ENCODE assay signal across 20 mouse cellular contexts in genomic region chr13:99150626-99151025, GRCm38 (mm10). TPM values are rescaled to one million over a fixed set of nuclear protein-coding genes. Genes with fewer than 3 reads are reported as not detected.
DNase-seq lines count a peak whose midpoint lies in the region; ATAC-seq and TF ChIP-seq lines count a peak whose summit lies in the region.
"Had no signal": no experiment of that assay in that cellular context is flagged by ENCODE, and none has a peak within 500 bp of the region (broad histone marks: within the 10 kb centered on the region; RNA-seq: fewer than 3 reads in every experiment).

No protein-coding gene starts in this region.

- WGBS in hindbrain, embryonic 11.5 days: 67% methylated on average over 6 of the region's 6 CpGs
- WGBS in hindbrain, postnatal 0 days: 67% methylated on average over 6 of the region's 6 CpGs
- 76% methylated on average over 6 of the region's 6 CpGs for WGBS in midbrain, embryonic 10.5 days
- 74% methylated on average over 6 of the region's 6 CpGs for WGBS in midbrain, embryonic 16.5 days
- 70% methylated on average over 6 of the region's 6 CpGs for WGBS in midbrain, embryonic 15.5 days

- no peak overlapping the region for H3K9ac ChIP-seq in hindbrain, embryonic 11.5 days (ENCODE audit: low read depth, low read length)
- H3K9ac ChIP-seq in hindbrain, postnatal 0 days (replicated peaks; ENCODE audit: low read length): no peak overlapping the region
- H3K9ac ChIP-seq in midbrain, embryonic 16.5 days (ENCODE audit: low read depth, low read length): no peak overlapping the region
- H3K9ac ChIP-seq in midbrain, embryonic 15.5 days: no peak overlapping the region
- H3K9ac ChIP-seq: hindbrain, embryonic 14.5 days; liver, embryonic 13.5 days; neural tube, embryonic 15.5 days had no signal

- no peaks in the 10 kb centered on the region for H3K27me3 ChIP-seq in hindbrain, embryonic 11.5 days (ENCODE audit: control insufficient read depth, insufficient read depth, low read length)
- no peaks in the 10 kb centered on the region for H3K27me3 ChIP-seq in hindbrain, postnatal 0 days (ENCODE audit: insufficient read depth, low read length)
- H3K27me3 ChIP-seq in midbrain, embryonic 10.5 days (ENCODE audit: low read depth, poor library complexity, severe bottlenecking): peaks cover 12% of the 10 kb centered on the region; the same call in 1 of the 2 replicates
- no peaks in the 10 kb centered on the region for H3K27me3 ChIP-seq in midbrain, embryonic 16.5 days (ENCODE audit: control insufficient read depth, insufficient read depth, low read depth, low read length)
- H3K27me3 ChIP-seq in midbrain, embryonic 15.5 days (replicated peaks): no peaks in the 10 kb centered on the region
- H3K27me3 ChIP-seq: neural tube, embryonic 15.5 days had no signal

- no peak for TF ChIP-seq CTCF in hindbrain, postnatal 0 days (IDR thresholded peaks at IDR 0.05; ENCODE audit: low read depth)

- no peak overlapping the region for H3K4me3 ChIP-seq in hindbrain, embryonic 11.5 days (ENCODE audit: low read depth, low read length)
- H3K4me3 ChIP-seq in hindbrain, postnatal 0 days (ENCODE audit: low read length): no peak overlapping the region
- no peak overlapping the region for H3K4me3 ChIP-seq in midbrain, embryonic 10.5 days
- no peak overlapping the region for H3K4me3 ChIP-seq in midbrain, embryonic 16.5 days (ENCODE audit: low read depth, low read length)
- H3K4me3 ChIP-seq in midbrain, embryonic 15.5 days: no peak overlapping the region
- H3K4me3 ChIP-seq: heart, adult 2 months; liver, embryonic 13.5 days; neural tube, embryonic 15.5 days had no signal

- DNase-seq in hindbrain, embryonic 11.5 days (ENCODE audit: low spot score): no peak
- no peak for DNase-seq in hindbrain, postnatal 0 days (ENCODE audit: low spot score)
- no peak for DNase-seq in midbrain, embryonic 10.5 days (ENCODE audit: low spot score)
- peak; percentile 18 for DNase-seq in 3T3-L1 (ENCODE audit: low read depth, low spot score)
- no peak for DNase-seq in adipocyte (ENCODE audit: low spot score)
- DNase-seq: adrenal gland, postnatal 25 days; cerebellum, adult 9-10 months; gastrocnemius, postnatal 14 days; heart, adult 2 months; kidney, adult 11 months; kidney, postnatal 4 days; liver, embryonic 13.5 days; right cerebral cortex, postnatal 14 days; spleen, adult 18-20 months; thymus, postnatal 25 days had no signal

- no peak overlapping the region for H3K4me2 ChIP-seq in hindbrain, embryonic 11.5 days (replicated peaks; ENCODE audit: low read depth, low read length)
- H3K4me2 ChIP-seq in hindbrain, postnatal 0 days (ENCODE audit: low read depth, low read length): no peak overlapping the region
- H3K4me2 ChIP-seq in midbrain, embryonic 16.5 days (ENCODE audit: low read length): no peak overlapping the region
- no peak overlapping the region for H3K4me2 ChIP-seq in midbrain, embryonic 15.5 days
- H3K4me2 ChIP-seq: hindbrain, embryonic 14.5 days; liver, embryonic 13.5 days; neural tube, embryonic 15.5 days had no signal

- H3K4me1 ChIP-seq in hindbrain, embryonic 11.5 days (replicated peaks; ENCODE audit: control insufficient read depth, insufficient read depth, low read length): no peaks in the 10 kb centered on the region; the same call in 1 of the 2 replicates
- H3K4me1 ChIP-seq in hindbrain, postnatal 0 days (ENCODE audit: insufficient read depth, low read length): peaks cover 7% of the 10 kb centered on the region; the same call in 1 of the 2 replicates
- H3K4me1 ChIP-seq in midbrain, embryonic 10.5 days: peaks cover 45% of the 10 kb centered on the region
- H3K4me1 ChIP-seq in midbrain, embryonic 16.5 days (ENCODE audit: control insufficient read depth, insufficient read depth, low read length): peaks cover 10% of the 10 kb centered on the region; the same call in 1 of the 2 replicates
- H3K4me1 ChIP-seq in midbrain, embryonic 15.5 days: peaks cover 26% of the 10 kb centered on the region
- H3K4me1 ChIP-seq: liver, embryonic 13.5 days had no signal

- H3K36me3 ChIP-seq in hindbrain, embryonic 11.5 days (ENCODE audit: control insufficient read depth, insufficient read depth, low read length): no peaks in the 10 kb centered on the region
- no peaks in the 10 kb centered on the region for H3K36me3 ChIP-seq in hindbrain, postnatal 0 days (ENCODE audit: insufficient read depth, low read length)
- H3K36me3 ChIP-seq in midbrain, embryonic 10.5 days: no peaks in the 10 kb centered on the region
- no peaks in the 10 kb centered on the region for H3K36me3 ChIP-seq in midbrain, embryonic 16.5 days (ENCODE audit: control insufficient read depth, insufficient read depth, low read length)
- no peaks in the 10 kb centered on the region for H3K36me3 ChIP-seq in midbrain, embryonic 15.5 days (replicated peaks)
- H3K36me3 ChIP-seq: liver, embryonic 13.5 days; neural tube, embryonic 15.5 days had no signal

- no peak overlapping the region for H3K27ac ChIP-seq in hindbrain, embryonic 11.5 days (ENCODE audit: low read depth, low read length)
- H3K27ac ChIP-seq in hindbrain, postnatal 0 days: no peak overlapping the region
- peak overlapping the region; percentile 85 for H3K27ac ChIP-seq in midbrain, embryonic 10.5 days (replicated peaks)
- no peak overlapping the region for H3K27ac ChIP-seq in midbrain, embryonic 16.5 days (ENCODE audit: low read length)
- H3K27ac ChIP-seq in midbrain, embryonic 15.5 days: no peak overlapping the region
- H3K27ac ChIP-seq: heart, adult 2 months; hindbrain, embryonic 14.5 days; liver, embryonic 13.5 days; neural tube, embryonic 15.5 days had no signal

- ATAC-seq in hindbrain, embryonic 11.5 days (ENCODE audit: low FRiP score): 0 out of 2 replicates have a peak, but pooled peaks have one; percentile 30
- ATAC-seq in hindbrain, postnatal 0 days: no peak
- no peak for ATAC-seq in midbrain, embryonic 16.5 days
- 0 out of 2 replicates have a peak, but pooled peaks have one; percentile 8 for ATAC-seq in midbrain, embryonic 15.5 days (replicated peaks)
- ATAC-seq: forebrain, embryonic 16.5 days had no signal

- H3K9me3 ChIP-seq in hindbrain, embryonic 11.5 days (ENCODE audit: control insufficient read depth, low read length): no peaks in the 10 kb centered on the region
- no peaks in the 10 kb centered on the region for H3K9me3 ChIP-seq in hindbrain, postnatal 0 days (ENCODE audit: low read length)
- H3K9me3 ChIP-seq in midbrain, embryonic 10.5 days (replicated peaks): no peaks in the 10 kb centered on the region
- H3K9me3 ChIP-seq in midbrain, embryonic 16.5 days (replicated peaks; ENCODE audit: control insufficient read depth, low read length, poor library complexity, severe bottlenecking): no peaks in the 10 kb centered on the region
- no peaks in the 10 kb centered on the region for H3K9me3 ChIP-seq in midbrain, embryonic 15.5 days
- H3K9me3 ChIP-seq: liver, embryonic 13.5 days; neural tube, embryonic 15.5 days had no signal

RNA-seq across cellular contexts. Expression of gene Zfp366, which starts 34.0 kb away (rescaled TPM):
- polyA plus RNA-seq in hindbrain, embryonic 11.5 days (2014; fragmentation: Nextera tagmentation; extraction: Ambion mirVana): 0.91 and 0.95 TPM in 2 replicates
- total RNA-seq in hindbrain, postnatal 0 days (2014; rRNA removed): 1.6 and 2.2 TPM in 2 replicates
- polyA plus RNA-seq in hindbrain, postnatal 0 days (2015; fragmentation: Nextera tagmentation; extraction: Ambion mirVana): 0.30 and 0.34 TPM in 2 replicates
- polyA plus RNA-seq in midbrain, embryonic 10.5 days (2016; fragmentation: Nextera tagmentation; extraction: Ambion mirVana): 0.37 and 0.44 TPM in 2 replicates
- polyA plus RNA-seq in midbrain, embryonic 16.5 days (2015; fragmentation: Nextera tagmentation; extraction: Ambion mirVana): 0.73 and 0.85 TPM in 2 replicates
- polyA plus RNA-seq in midbrain, embryonic 15.5 days (2015; fragmentation: Nextera tagmentation; extraction: Ambion mirVana): 0.81 and 0.89 TPM in 2 replicates

Comparison
In these comparisons a context has a peak if more than half of its experiments do, and no peak if none do; other contexts are left out.
1. ATAC-seq: peak in hindbrain, embryonic 11.5 days (single experiment) and midbrain, embryonic 15.5 days (single experiment); none in hindbrain, postnatal 0 days (single experiment) and midbrain, embryonic 16.5 days (single experiment).